Mouse (Mus musculus): ENCODE measurements around the gene Acad12. TPM values are rescaled to one million over a fixed set of nuclear protein-coding genes. Genes with fewer than 3 reads are reported as not detected.
"Not testable (repeated sequence)": the region's sequence is repeated elsewhere in the genome, so short reads cannot be mapped to it uniquely, and the experiment has no call there.

Acad12 gene
- polyA plus RNA-seq, 1 experiment: 4.5 TPM

- Histone ChIP-seq H3K4me1 (ENCODE audit: control insufficient read depth, insufficient read depth, low read length) (no peaks in the 10 kb centered on the region), H3K27ac (ENCODE audit: insufficient read depth, low read length) (no peak overlapping the region), H3K4me3 (ENCODE audit: insufficient read depth, low read length) (no peak overlapping the region)
- no peak for TF ChIP-seq POLR2A (IDR thresholded peaks at IDR 0.05; ENCODE audit: extremely low read depth, insufficient read depth, low read length)
- TF ChIP-seq CTCF (IDR thresholded peaks at IDR 0.05; ENCODE audit: extremely low read depth, insufficient read depth, low read length): no peak
Measured at GRCm38 (mm10) chr5:121612036-121612435, 6.7 kb downstream of the Acad12 start.

DNA sequence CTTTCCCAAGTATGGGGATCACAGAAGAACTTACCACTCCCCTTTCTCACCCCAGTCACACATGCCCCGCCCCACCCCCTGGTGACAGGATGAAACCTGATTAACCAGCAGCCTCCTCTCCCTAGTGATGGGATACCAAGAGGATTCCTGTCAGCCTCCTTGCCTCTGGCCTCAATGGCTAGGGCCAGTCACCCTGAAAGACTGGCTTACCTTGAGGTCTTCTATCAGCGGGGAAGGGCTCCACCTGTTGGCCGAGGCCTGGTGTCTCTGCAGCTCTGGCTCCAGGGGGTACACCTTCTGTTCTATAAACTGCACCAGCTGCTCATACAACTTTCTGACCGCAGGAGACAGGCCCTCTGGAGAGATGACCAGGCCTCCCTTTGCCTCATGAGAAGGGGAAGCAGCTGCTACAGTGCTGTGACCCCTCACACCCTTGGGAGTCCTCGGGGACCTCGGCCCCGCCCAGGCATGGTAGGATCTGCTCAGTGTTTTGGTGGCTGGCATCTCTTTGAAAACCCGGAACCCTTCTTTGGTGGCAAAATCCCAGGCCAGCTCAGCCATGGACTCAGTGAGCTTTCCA, 9.1 kb downstream of the Acad12 start:
- H3K4me1 ChIP-seq (ENCODE audit: control insufficient read depth, insufficient read depth, low read length); H3K27ac ChIP-seq (ENCODE audit: insufficient read depth, low read length); H3K4me3 ChIP-seq (ENCODE audit: insufficient read depth, low read length): not testable (repeated sequence)

- no peak for TF ChIP-seq POLR2A (IDR thresholded peaks at IDR 0.05; ENCODE audit: extremely low read depth, insufficient read depth, low read length)
- peak; percentile 77 for TF ChIP-seq CTCF (IDR thresholded peaks at IDR 0.05; ENCODE audit: extremely low read depth, insufficient read depth, low read length)
Measured at GRCm38 (mm10) chr5:121606151-121606550, 12.6 kb downstream of the Acad12 start.

DNA sequence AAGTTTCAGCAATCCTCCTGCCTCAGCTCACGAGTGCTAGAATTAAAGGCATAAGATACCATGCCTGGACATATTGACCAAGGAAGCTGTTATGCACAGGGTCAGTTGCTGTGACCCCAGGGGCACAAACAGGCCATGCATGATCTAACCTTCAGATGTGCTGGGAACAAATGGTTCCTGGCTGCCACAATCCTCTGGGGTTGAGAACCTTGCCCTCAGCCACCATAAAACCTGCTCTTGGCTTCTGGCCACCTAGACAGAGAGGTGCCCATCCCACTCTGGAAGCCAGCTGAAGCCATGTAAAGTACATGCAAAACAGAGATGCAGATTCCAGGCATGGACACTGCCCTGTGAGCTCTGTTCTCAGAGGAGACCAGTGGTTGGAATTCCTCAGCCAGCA, 14.9 kb downstream of the Acad12 start:
- H3K27ac ChIP-seq (ENCODE audit: insufficient read depth, low read length); H3K4me3 ChIP-seq (ENCODE audit: insufficient read depth, low read length); H3K4me1 ChIP-seq (ENCODE audit: control insufficient read depth, insufficient read depth, low read length): not testable (repeated sequence)

More at GRCm38 (mm10) chr5:121606151-121606550, 12.6 kb downstream of the Acad12 start:
- Histone ChIP-seq H3K27ac (ENCODE audit: insufficient read depth, low read length) (no peak overlapping the region), H3K4me3 (ENCODE audit: insufficient read depth, low read length) (no peak overlapping the region), H3K4me1 (ENCODE audit: control insufficient read depth, insufficient read depth, low read length) (no peaks in the 10 kb centered on the region)

- Histone ChIP-seq H3K4me3 (ENCODE audit: insufficient read depth, low read length) (no peak overlapping the region), H3K27ac (ENCODE audit: insufficient read depth, low read length) (no peak overlapping the region), H3K4me1 (ENCODE audit: control insufficient read depth, insufficient read depth, low read length) (no peaks in the 10 kb centered on the region)
- TF ChIP-seq CTCF (IDR thresholded peaks at IDR 0.05; ENCODE audit: extremely low read depth, insufficient read depth, low read length) (peak; percentile 99), POLR2A (IDR thresholded peaks at IDR 0.05; ENCODE audit: extremely low read depth, insufficient read depth, low read length) (no peak)
Measured at GRCm38 (mm10) chr5:121601547-121602299, 17.0 kb downstream of the Acad12 start.

DNA sequence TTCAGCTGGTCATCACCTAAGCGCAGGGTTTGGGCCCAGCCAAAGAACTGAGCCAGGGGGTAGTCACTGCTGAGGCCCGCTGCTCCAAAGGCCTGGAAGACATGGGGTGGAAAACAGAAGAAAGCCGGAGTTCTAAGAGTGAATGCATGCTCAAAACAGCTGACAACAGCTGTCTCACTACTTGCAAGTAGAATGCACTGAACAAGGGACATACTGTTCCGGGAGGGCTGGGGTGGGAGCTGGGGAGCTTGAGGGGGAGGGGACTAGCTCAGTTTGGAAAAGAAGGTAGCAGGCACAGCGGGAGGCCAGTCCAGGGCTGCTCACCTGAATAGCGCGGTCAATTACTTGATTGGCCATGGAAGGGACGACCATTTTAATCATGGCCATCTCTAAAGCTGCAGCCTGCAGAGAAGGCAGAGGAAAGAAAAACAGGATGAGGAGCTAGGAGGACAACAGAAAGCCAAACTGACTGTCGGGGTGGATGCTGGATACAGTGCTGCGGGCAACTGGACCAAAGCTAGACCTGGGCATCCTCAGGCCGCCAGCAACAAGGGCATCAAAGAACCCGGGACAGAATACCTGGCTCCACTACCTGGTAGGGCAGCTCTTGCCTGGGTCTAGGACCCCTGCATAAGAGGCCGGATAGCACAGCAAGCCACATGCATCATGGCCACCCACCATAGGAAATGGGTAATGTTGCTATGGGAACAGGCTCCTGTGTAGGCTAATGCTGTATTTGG, 19.7 kb downstream of the Acad12 start:
- H3K4me3 ChIP-seq (ENCODE audit: insufficient read depth, low read length): no peak overlapping the region
- H3K27ac ChIP-seq (ENCODE audit: insufficient read depth, low read length): no peak overlapping the region
- no peak for TF ChIP-seq POLR2A (IDR thresholded peaks at IDR 0.05; ENCODE audit: extremely low read depth, insufficient read depth, low read length)
- TF ChIP-seq CTCF (IDR thresholded peaks at IDR 0.05; ENCODE audit: extremely low read depth, insufficient read depth, low read length): no peak
- H3K4me1 ChIP-seq (ENCODE audit: control insufficient read depth, insufficient read depth, low read length): no peaks in the 10 kb centered on the region

DNA sequence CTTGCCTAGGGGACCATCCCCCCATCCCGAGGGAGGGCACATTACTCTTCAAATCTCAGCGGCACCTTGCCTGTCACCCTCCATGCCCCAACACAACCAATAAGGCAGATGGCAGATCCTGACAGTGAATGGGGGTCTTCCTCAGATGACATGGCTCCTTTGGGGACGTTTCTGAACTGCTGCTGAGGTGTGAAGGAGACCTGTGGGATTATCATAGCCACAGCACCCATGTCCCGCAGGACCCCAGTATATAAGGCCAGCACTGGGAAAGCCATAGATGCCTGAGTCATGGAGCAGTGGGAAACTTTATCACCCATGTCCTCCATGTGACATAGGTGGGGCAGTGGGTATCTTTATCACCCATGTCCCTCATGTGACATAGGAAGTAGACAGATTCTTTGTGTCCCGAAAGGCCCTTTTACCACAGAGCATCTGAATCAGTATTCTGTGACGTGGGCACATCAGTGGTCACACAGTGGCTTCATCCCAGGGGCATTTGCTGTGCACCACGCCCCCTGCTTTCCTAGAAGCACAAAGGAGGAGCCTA, 20.7 kb downstream of the Acad12 start:
- no peak overlapping the region for H3K27ac ChIP-seq (ENCODE audit: insufficient read depth, low read length)
- TF ChIP-seq POLR2A (IDR thresholded peaks at IDR 0.05; ENCODE audit: extremely low read depth, insufficient read depth, low read length) (no peak), CTCF (IDR thresholded peaks at IDR 0.05; ENCODE audit: extremely low read depth, insufficient read depth, low read length) (no peak)
- no peaks in the 10 kb centered on the region for H3K4me1 ChIP-seq (ENCODE audit: control insufficient read depth, insufficient read depth, low read length)
- no peak overlapping the region for H3K4me3 ChIP-seq (ENCODE audit: insufficient read depth, low read length)

GRCm38 (mm10) chr5:121597332-121597731, 21.4 kb downstream of the Acad12 start:
- Histone ChIP-seq H3K27ac (ENCODE audit: insufficient read depth, low read length) (no peak overlapping the region), H3K4me3 (ENCODE audit: insufficient read depth, low read length) (no peak overlapping the region), H3K4me1 (ENCODE audit: control insufficient read depth, insufficient read depth, low read length) (no peaks in the 10 kb centered on the region)
- TF ChIP-seq POLR2A (IDR thresholded peaks at IDR 0.05; ENCODE audit: extremely low read depth, insufficient read depth, low read length) (no peak), CTCF (IDR thresholded peaks at IDR 0.05; ENCODE audit: extremely low read depth, insufficient read depth, low read length) (no peak)

GRCm38 (mm10) chr5:121596226-121596625, 22.5 kb downstream of the Acad12 start:
- TF ChIP-seq POLR2A (IDR thresholded peaks at IDR 0.05; ENCODE audit: extremely low read depth, insufficient read depth, low read length) (no peak), CTCF (IDR thresholded peaks at IDR 0.05; ENCODE audit: extremely low read depth, insufficient read depth, low read length) (no peak)
- Histone ChIP-seq H3K27ac (ENCODE audit: insufficient read depth, low read length) (no peak overlapping the region), H3K4me3 (ENCODE audit: insufficient read depth, low read length) (no peak overlapping the region), H3K4me1 (ENCODE audit: control insufficient read depth, insufficient read depth, low read length) (0 out of 2 replicates have a peak, but pooled peaks cover 2% of the 10 kb centered on the region)

All from cortical plate, adult 2 months (tissue).